Mouse (Mus musculus) thymus, postnatal 36 days (tissue): ENCODE data around the gene Cyp4f14.
"Not testable (repeated sequence)": the region's sequence is repeated elsewhere in the genome, so short reads cannot be mapped to it uniquely, and the experiment has no call there.

ENCODE experiments used
- DNase-seq, 2 experiments: peaks; one replicate each; pipeline ENCODE4 v3.0.0; 2022; ENCODE audit warnings: mixed read lengths in 2 of 2

The Cyp4f14 gene

DNA sequence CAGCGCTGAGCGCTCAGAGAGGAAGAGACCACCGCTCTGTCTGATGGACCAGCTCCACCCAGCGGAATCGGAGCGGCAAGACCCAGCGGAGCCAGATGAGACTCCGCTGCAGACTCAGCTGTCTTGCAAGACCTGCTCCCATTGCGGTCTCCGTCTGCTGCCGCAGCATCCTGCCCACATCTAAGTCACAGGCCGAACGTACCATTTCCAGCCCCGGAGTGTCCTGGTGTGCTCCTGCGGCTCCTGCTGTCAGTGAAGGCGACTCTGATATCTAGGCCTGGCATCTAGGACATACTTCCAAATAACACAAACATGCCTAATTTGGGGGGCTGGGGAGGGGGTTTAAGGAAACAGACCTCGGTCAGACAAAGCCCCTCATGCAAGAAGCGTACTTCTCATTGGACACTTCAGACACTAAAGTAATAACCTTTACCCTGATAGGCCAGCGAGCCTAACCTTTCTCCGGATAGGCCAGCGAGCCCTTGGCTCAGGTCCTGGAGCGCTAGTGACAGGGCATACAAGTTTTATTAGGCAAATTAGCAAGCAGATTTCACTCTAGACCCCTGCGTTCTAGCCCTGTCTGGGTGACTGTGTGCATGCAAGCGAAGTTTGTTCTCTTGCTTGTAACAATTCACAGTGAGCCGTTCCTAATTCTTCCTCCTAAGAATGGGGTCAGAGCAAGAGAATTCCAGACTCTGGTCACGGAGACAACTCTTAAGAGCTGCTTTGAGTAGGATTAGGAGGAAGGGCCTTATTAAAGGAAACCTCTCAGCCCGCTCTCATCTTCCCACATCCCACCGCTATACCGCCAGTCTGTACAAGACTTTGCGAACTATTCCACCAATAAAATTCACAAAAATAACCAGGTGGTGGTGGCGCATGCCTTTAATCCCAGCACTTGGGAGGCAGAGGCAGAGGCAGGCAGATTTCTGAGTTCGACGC lies 25.6 kb downstream of the Cyp4f14 start, which contains the start of gene Zfp870:
Gene Zfp870 (minus strand): TSS at position 404 of the 942 bp plus-strand sequence.
- DNase-seq: peak; percentile 79 to 87

DNA sequence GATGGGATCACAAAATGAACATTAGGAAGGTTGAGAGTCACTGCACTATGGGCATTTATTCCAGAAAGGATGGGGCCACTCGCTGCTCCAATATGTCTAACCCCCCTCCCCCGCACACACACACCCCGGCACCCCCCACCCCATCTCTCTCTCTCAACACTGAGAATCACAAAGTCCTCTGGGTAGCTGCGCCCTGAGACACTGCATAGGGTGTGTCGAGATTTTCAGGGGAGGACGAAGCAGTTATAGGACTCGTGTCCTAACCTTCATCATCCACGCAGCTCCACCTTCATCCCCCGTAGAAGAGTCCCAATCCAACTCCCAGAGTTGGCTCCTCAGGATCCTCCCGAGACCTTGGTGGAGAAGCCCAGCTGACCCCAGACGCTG lies 26.3 kb downstream of the Cyp4f14 start:
- DNase-seq: no peak

DNA sequence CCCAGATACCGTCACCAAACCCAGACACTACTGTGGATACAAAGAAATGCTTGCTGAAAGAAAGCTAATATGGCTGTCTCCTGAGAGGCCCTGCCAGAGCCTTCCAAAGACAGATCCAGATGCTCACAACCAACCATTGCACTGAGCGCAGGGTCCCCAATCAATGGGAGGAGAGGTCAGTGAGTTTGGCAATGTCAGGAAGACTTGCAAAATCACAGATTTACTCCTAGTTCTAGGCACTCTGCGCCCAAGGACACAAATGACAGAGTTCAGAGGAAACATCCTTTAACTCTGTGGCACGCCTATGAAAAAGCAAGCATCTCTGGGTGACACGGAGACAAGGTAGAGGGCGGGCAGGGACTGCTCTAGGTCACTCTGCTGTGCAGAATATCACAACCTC lies 27.5 kb downstream of the Cyp4f14 start:
- no peak for DNase-seq

DNA sequence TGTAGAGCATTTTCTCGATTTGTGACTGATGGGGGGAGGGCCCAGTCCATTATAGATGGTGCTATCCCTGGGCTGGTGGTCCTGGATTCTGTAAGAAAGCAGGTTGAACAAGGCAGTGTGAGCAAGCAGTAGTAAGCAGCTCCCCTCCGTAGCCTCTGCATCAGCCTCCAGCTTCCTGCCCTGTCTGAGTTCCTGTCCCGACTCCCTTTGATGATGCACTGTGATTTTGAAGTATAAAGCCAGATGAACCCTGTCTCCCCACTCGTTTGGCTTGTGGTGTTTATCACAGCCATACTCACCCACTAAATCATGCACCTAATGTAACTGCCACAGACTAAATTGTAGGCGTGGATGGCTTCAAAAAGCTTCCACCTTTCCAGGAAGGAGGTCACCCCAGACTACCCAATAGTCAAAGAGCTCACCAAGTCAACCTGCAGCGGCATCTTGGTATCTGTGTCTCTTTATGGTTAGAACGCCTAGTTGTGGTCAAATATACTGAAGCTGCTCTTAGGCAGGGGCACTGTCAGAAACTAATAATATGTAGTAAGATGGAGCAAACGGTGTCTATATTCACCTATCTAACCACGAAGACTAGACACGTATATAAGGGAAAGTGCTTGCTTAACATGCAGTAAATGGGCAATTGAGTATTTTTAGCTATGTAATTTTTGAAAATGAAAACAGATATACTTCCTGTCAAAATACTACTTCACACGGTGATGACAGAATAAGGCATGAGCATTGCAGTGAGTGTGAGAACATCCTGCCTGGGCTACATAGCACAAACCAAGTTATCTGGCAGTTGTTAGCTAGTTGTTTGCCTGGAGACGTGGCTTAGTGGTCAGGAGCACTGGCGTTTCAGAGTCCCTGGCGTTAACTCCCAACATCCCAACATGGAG lies 36.6 kb downstream of the Cyp4f14 start:
- DNase-seq: no peak

DNA sequence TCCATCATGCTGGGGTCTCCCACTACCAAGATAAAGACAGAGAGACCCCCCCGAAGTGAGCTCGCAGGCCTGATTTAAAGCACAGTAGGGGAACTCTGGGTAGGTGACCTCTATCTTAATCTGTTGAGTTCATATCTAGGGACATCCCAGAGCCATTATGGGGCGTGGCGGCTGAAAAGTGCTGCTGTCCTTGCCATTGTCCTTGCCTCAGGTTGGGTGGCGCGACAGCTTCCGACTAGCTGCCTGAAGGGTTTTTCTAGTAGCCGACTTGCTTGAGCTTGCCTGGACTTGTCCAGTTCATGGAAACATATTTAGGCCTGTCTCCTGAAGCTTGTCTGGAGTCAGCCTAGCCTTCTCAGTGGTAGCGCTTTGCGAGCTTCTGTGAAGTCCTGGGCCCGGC lies 38.4 kb downstream of the Cyp4f14 start:
- no peak for DNase-seq

DNA sequence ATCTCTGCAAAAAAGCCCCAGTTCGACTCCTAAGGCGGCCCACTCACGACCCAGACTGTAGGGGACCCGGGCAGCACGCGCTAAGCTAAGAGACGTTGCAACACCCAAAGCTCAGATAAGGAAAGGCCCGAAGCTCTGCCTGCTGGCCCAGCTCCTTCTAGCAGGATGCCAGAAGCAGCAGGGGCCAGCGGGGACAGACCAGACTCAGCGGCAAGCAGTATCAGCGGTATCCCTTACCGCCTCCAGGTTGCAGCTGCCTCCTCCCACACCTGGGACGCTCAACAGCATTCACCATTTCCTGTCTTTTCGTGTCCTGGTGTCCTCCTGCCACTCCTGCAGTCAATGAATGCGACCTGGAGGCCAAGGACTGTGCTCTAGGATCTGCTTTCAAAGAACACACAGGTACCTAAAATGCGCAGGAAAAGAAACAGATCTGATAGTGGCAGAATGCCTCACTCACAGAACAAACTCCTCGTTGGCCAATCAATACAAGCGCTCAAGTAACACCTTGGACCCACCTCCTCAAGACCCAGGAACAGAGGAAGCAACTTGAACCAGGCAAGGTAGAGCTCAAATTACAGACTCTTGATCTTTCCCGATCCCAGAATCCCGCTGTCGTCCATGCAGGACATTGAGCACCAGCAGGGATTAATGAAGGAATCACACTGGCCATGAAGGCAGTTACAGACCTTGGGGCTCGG lies 39.5 kb downstream of the Cyp4f14 start:
- DNase-seq: no peak

DNA sequence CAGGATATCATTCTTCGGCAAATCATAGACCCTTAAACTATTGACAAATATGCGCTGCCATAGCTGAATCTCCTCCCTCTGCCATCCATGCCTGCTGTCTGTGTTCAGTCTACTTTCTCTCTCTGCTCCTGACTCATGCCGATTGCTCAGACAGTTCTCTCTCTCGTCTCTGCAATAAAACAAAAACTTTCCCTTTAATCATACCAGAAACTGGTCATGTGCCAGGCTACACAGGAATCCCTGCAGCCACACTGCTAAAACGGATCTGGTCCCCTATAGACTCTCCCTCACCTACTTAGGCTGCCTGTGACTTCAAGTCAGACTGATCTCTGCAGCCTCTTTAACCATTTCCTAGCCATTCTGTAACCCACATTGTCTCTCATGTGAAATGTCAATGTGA lies 44.4 kb downstream of the Cyp4f14 start:
- no peak for DNase-seq

DNA sequence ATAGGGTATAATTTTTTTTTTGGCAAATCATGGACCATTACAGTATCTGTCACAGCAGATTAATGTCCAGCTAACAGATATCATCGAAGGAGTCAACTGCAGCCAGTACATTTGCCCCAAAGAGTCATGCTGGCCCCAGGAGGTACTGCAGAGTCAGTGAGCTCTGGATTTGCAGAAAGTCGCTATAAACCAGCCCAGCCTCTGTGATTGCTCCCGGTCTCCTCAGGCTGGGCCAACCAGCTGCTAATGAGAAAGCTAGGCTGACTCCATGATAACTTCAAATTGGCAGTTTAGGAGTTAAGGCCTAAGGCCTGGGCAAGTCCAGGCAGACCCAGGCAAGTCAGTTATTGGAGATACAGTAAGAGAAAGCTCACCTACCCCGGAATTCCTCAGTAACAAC lies 45.1 kb downstream of the Cyp4f14 start:
- DNase-seq: no peak

DNA sequence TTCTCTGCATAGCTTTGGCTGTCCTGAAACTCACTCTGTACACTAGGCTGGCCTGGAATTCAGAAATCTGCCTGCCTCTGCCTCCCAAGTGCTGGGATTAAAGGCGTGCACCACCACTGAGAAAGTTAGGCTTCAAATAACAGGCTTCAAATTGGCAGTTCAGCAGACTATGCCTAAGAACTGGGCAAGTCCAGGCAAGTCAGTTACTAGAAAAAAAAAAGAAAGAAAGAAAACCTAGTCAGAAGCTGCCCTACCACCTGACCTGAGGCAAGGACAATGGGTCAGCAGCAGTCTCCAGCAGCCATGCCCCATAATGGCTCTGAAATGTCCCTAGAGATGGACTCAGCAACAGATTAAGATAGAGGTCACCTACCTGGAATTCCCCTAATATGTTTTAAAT lies 45.7 kb downstream of the Cyp4f14 start:
- DNase-seq: no peak

DNA sequence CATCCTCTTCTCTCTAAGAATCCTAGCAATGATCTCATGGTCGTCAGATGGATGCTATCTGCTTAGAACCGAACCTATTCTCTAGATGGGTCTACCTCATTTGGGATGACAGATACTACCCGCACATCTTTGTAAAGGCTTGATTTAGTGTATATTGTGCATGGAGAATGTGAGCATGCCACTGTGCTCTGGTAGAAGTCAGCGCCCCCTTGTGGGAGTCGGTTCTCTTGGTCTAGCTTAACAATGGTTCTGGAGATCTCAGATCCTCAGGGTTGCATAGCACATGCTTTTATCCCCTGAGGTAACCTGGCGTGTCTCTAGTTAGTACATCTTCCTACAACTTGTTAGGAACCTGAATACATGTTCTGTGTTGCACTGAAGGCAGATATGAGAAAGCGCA lies 49.9 kb downstream of the Cyp4f14 start:
- DNase-seq: not testable (repeated sequence)

DNA sequence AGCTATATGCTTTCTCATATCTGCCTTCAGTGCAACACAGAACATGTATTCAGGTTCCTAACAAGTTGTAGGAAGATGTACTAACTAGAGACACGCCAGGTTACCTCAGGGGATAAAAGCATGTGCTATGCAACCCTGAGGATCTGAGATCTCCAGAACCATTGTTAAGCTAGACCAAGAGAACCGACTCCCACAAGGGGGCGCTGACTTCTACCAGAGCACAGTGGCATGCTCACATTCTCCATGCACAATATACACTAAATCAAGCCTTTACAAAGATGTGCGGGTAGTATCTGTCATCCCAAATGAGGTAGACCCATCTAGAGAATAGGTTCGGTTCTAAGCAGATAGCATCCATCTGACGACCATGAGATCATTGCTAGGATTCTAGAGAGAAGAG lies 60.4 kb downstream of the Cyp4f14 start:
- not testable (repeated sequence) for DNase-seq
